Mouse (Mus musculus) liver, embryonic 15.5 days (tissue): Measurements from ENCODE around the gene Lgmn. TPM values are rescaled to one million over a fixed set of nuclear protein-coding genes. Genes with fewer than 3 reads are reported as not detected.

Source experiments
- ATAC-seq: fragments of 200-750 bp; cut with Nextera tagmentation; 2 replicates; pipeline ENCODE4 v1.8.0; 2017; ENCODE audit warnings: moderate number of reproducible peaks, mild to moderate bottlenecking, moderate library complexity; ENCODE audit not compliant: insufficient read depth
- H3K27ac ChIP-seq: fragments of 300-500 bp; sonication (generic); replicated peaks from 2 replicates; pipeline ENCODE4 v1.5.1; 2015; ENCODE audit warnings: mild to moderate bottlenecking, inconsistent platforms
- H3K27me3 ChIP-seq: fragments of 300-500 bp; sonication (generic); 2 replicates; pipeline ENCODE4 v1.6.1; 2015; ENCODE audit warnings: mild to moderate bottlenecking, inconsistent platforms
- H3K36me3 ChIP-seq: fragments of 300-500 bp; sonication (generic); replicated peaks from 2 replicates; pipeline ENCODE4 v1.6.1; 2015; ENCODE audit warnings: moderate library complexity, mild to moderate bottlenecking, inconsistent platforms
- H3K4me1 ChIP-seq: fragments of 300-500 bp; sonication (generic); replicated peaks from 2 replicates; pipeline ENCODE4 v1.6.1; 2015; ENCODE audit warnings: inconsistent platforms
- H3K4me2 ChIP-seq: fragments of 300-500 bp; sonication (generic); 2 replicates; pipeline ENCODE4 v1.6.1; 2015; ENCODE audit warnings: moderate library complexity, mild to moderate bottlenecking, inconsistent platforms
- H3K4me3 ChIP-seq: fragments of 300-500 bp; sonication (generic); replicated peaks from 2 replicates; pipeline ENCODE4 v1.5.1; 2015; ENCODE audit warnings: mild to moderate bottlenecking, inconsistent platforms
- H3K9ac ChIP-seq: fragments of 300-500 bp; sonication (generic); 2 replicates; pipeline ENCODE4 v1.6.1; 2015; ENCODE audit warnings: moderate library complexity, mild to moderate bottlenecking, inconsistent platforms
- H3K9me3 ChIP-seq: fragments of 300-500 bp; sonication (generic); replicated peaks from 2 replicates; pipeline ENCODE4 v1.6.1; 2016; ENCODE audit warnings: inconsistent platforms
- WGBS: fragments of 180-500 bp; shearing (Covaris S2); methylation state at CpG from one replicate; pipeline ENCODE4 v1.1.7; 2015; ENCODE audit warnings: mixed read lengths; ENCODE audit not compliant: insufficient replicate concordance; 5-methylcytosine and 5-hydroxymethylcytosine counted together
- polyA plus RNA-seq: library from polyadenylated mRNA; unstranded; fragments of >200 nt; fragmentation: Nextera tagmentation; extraction: Ambion mirVana; gene quantifications from 2 replicates; pipeline ENCODE4 v1.2.1, GENCODE M21; 2015

The Lgmn gene
- polyA plus RNA-seq, 1 experiment from 2014 or later = 73.4 TPM

GRCm38 (mm10) chr12:102345031-102345815, 94.4 kb downstream of the Lgmn start:
- ATAC-seq = no peak
- Histone ChIP-seq H3K9ac (no peak overlapping the region), H3K27ac (no peak overlapping the region), H3K9me3 (no peaks in the 10 kb centered on the region), H3K27me3 (no peaks in the 10 kb centered on the region), H3K4me2 (no peak overlapping the region), H3K4me3 (no peak overlapping the region), H3K4me1 (no peaks in the 10 kb centered on the region), H3K36me3 (no peaks in the 10 kb centered on the region)
- 71% methylated on average over 14 of the region's 14 CpGs for WGBS

Other genes with a start within 250 kb of the Lgmn start
- gene Rin3, start 156.8 kb downstream of the Lgmn start, polyA plus RNA-seq = 7.1 and 8.1 TPM in 2 replicates
- gene Golga5, start 29.3 kb upstream of the Lgmn start, polyA plus RNA-seq = 12.5 and 12.6 TPM in 2 replicates
- 2.5 and 2.6 TPM in 2 replicates for gene Chga, start 115.2 kb upstream of the Lgmn start, polyA plus RNA-seq